Mouse (Mus musculus): ENCODE measurements around the gene Hectd1. TPM values are rescaled to one million over a fixed set of nuclear protein-coding genes. Genes with fewer than 3 reads are reported as not detected.

Hectd1 gene
- total and polyA plus RNA-seq, 3 experiments = 35.0 to 273 (median 249) TPM

DNA sequence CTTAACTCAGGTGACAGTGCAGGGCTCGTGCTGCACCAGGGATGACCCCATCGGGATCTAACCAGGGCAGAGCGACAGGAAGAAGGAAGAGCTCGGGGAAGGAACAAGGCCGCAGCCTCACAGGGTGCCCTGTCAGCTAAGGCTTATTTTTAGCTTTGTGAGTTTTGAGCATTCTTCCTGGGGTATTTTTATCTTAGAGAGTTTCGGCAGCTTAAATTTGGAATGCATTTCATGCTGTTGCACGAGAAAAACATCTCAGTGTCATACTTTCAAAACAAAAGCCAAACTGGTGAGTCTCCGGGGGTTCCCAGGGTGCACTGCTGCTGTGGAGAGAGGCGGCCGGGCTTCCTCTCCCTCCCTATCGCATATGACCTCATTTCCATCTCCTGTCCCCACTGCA, 100.3 kb downstream of the Hectd1 start:
- TF ChIP-seq GATA2 (IDR thresholded peaks at IDR 0.05; ENCODE audit: borderline replicate concordance, low read depth, low read length) = no peak
- no peak for TF ChIP-seq GATA1 (IDR thresholded peaks at IDR 0.05; ENCODE audit: borderline replicate concordance, low read length)
- no peak for TF ChIP-seq CTCF (IDR thresholded peaks at IDR 0.05; ENCODE audit: low read depth, low read length)
- TF ChIP-seq POLR2AphosphoS5 (IDR thresholded peaks at IDR 0.05; ENCODE audit: insufficient replicate concordance, low read depth, low read length) = no peak
- no peak for TF ChIP-seq TAL1 (conservative IDR thresholded peaks at IDR 0.05; ENCODE audit: low read depth, low read length)
- DNase-seq (ENCODE audit: low spot score) = no peak
- H3K9me3 ChIP-seq (replicated peaks) = no peaks in the 10 kb centered on the region
- no peak for ATAC-seq (ENCODE audit: extremely low read depth, insufficient number of reproducible peaks, low FRiP score, poor library complexity, severe bottlenecking)
- H3K4me1 ChIP-seq (ENCODE audit: insufficient read depth, low read depth, low read length) = no peaks in the 10 kb centered on the region; the same call in 1 of the 2 replicates
- no peak overlapping the region for H3K4me3 ChIP-seq (ENCODE audit: low read depth, low read length)
- no peaks in the 10 kb centered on the region for H3K27me3 ChIP-seq (ENCODE audit: insufficient read depth, low read length)
- H3K36me3 ChIP-seq (replicated peaks) = peaks cover 5% of the 10 kb centered on the region

DNA sequence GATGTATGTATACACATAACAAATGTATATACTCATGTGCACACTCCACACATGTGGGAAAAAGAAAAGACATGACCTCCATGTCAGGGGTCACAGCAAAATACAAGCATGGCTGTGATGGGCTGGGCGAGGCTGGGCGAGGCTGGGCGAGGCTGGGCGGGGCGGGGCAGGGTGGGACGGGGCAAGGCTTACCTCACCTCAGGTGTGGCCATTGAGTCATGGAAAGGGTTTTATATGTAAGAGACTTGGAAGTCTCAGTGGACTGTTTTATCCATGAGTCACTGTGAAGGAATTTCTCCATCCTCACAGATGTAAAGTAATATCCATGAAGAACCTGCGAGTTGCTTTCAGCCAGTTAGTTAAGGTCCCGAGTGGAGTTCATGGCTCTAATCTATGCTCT, 107.5 kb downstream of the Hectd1 start:
- Histone ChIP-seq H3K4me1 (ENCODE audit: insufficient read depth, low read depth, low read length) (no peaks in the 10 kb centered on the region; the same call in 1 of the 2 replicates), H3K27me3 (ENCODE audit: insufficient read depth, low read length) (peaks cover 2% of the 10 kb centered on the region; the same call in 1 of the 2 replicates), H3K36me3 (replicated peaks) (peaks cover 4% of the 10 kb centered on the region), H3K9me3 (replicated peaks) (no peaks in the 10 kb centered on the region), H3K4me3 (ENCODE audit: low read depth, low read length) (no peak overlapping the region)
- ATAC-seq (ENCODE audit: extremely low read depth, insufficient number of reproducible peaks, low FRiP score, poor library complexity, severe bottlenecking) = no peak
- DNase-seq (ENCODE audit: low spot score) = no peak
- TF ChIP-seq GATA2 (IDR thresholded peaks at IDR 0.05; ENCODE audit: borderline replicate concordance, low read depth, low read length) (no peak), TAL1 (conservative IDR thresholded peaks at IDR 0.05; ENCODE audit: low read depth, low read length) (no peak), GATA1 (IDR thresholded peaks at IDR 0.05; ENCODE audit: borderline replicate concordance, low read length) (no peak), CTCF (IDR thresholded peaks at IDR 0.05; ENCODE audit: low read depth, low read length) (no peak), POLR2AphosphoS5 (IDR thresholded peaks at IDR 0.05; ENCODE audit: insufficient replicate concordance, low read depth, low read length) (no peak)

DNA sequence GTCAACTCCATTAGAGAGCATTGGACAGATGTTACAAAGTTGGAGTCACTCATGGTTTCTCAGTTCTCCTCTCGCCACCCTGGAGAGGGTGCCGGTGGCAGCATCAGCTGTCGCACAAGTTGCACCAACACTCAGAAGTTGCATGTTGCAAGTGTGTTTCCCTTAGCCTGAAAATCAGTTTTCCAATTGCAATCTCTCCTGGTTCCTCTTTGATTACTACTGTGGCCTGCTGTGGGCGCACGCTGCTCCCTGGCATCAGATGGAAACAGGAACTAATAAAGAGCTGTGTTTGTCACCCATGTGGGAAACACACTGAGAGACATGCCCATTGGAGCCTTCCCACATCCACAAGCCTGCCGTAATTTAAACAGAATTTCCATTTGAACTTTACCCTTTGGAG, 110.7 kb downstream of the Hectd1 start:
- no peak for ATAC-seq (ENCODE audit: extremely low read depth, insufficient number of reproducible peaks, low FRiP score, poor library complexity, severe bottlenecking)

DNA sequence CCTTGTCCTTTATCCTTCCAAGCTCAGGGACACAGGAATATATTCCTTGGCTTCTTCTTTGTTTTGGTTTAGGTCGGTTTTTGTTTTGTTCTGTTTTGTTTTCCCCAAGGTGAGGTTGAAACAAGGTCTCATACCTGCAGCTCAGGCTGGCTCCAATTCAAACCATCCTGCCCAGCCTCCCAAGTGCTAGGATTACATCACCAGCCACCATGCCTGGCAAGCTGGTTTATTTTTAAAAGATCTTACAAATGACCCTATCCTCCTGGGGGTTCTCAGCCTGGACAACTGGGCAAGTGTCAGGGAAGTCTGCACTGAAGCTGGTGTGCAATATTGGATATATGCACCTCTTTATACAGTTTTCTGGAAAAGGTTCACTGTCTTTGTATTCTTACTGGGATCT, 116.7 kb downstream of the Hectd1 start:
- no peak overlapping the region for H3K4me3 ChIP-seq (ENCODE audit: low read depth, low read length)
- peaks cover 2% of the 10 kb centered on the region; the same call in 1 of the 2 replicates for H3K27me3 ChIP-seq (ENCODE audit: insufficient read depth, low read length)
- ATAC-seq (ENCODE audit: extremely low read depth, insufficient number of reproducible peaks, low FRiP score, poor library complexity, severe bottlenecking) = no peak
- no peaks in the 10 kb centered on the region for H3K36me3 ChIP-seq (replicated peaks)
- peaks cover 7% of the 10 kb centered on the region; the same call in 1 of the 2 replicates for H3K4me1 ChIP-seq (ENCODE audit: insufficient read depth, low read depth, low read length)
- TF ChIP-seq CTCF (IDR thresholded peaks at IDR 0.05; ENCODE audit: low read depth, low read length) = no peak
- TF ChIP-seq POLR2AphosphoS5 (IDR thresholded peaks at IDR 0.05; ENCODE audit: insufficient replicate concordance, low read depth, low read length) = no peak
- no peak for TF ChIP-seq GATA1 (IDR thresholded peaks at IDR 0.05; ENCODE audit: borderline replicate concordance, low read length)
- TF ChIP-seq GATA2 (IDR thresholded peaks at IDR 0.05; ENCODE audit: borderline replicate concordance, low read depth, low read length) = no peak
- TF ChIP-seq TAL1 (conservative IDR thresholded peaks at IDR 0.05; ENCODE audit: low read depth, low read length) = no peak
- DNase-seq (ENCODE audit: low spot score) = no peak
- no peaks in the 10 kb centered on the region for H3K9me3 ChIP-seq (replicated peaks)

More for the DNA sequence above, 110.7 kb downstream of the Hectd1 start:
- Histone ChIP-seq H3K36me3 (replicated peaks) (peaks cover 4% of the 10 kb centered on the region), H3K27me3 (ENCODE audit: insufficient read depth, low read length) (peaks cover 2% of the 10 kb centered on the region; the same call in 1 of the 2 replicates), H3K4me1 (ENCODE audit: insufficient read depth, low read depth, low read length) (no peaks in the 10 kb centered on the region), H3K9me3 (replicated peaks) (no peaks in the 10 kb centered on the region), H3K4me3 (ENCODE audit: low read depth, low read length) (no peak overlapping the region)
- no peak for DNase-seq (ENCODE audit: low spot score)
- TF ChIP-seq GATA2 (IDR thresholded peaks at IDR 0.05; ENCODE audit: borderline replicate concordance, low read depth, low read length) = no peak
- TF ChIP-seq TAL1 (conservative IDR thresholded peaks at IDR 0.05; ENCODE audit: low read depth, low read length) = no peak
- TF ChIP-seq GATA1 (IDR thresholded peaks at IDR 0.05; ENCODE audit: borderline replicate concordance, low read length) = no peak
- TF ChIP-seq POLR2AphosphoS5 (IDR thresholded peaks at IDR 0.05; ENCODE audit: insufficient replicate concordance, low read depth, low read length) = no peak
- TF ChIP-seq CTCF (IDR thresholded peaks at IDR 0.05; ENCODE audit: low read depth, low read length) = no peak

DNA sequence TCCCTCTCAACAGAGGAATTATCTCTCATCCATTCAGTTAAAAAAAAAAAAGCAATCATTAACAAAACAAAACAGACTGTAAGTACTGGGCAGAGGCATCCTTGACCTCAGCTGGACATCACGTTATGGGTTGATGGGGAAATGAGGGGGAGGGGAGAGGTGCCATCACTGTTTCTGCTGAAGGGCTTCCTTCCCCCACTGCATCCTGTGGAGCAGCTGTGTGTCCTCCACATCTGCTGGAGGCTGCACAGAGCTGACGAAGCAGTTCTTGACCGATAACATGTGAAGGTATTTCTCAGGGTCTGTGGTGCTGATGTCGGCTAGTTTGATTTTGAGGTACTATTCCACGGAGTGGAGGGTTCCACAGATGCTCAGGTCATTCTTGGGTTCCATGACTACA, 119.2 kb downstream of the Hectd1 start:
- Histone ChIP-seq H3K36me3 (replicated peaks) (peaks cover 2% of the 10 kb centered on the region), H3K4me3 (ENCODE audit: low read depth, low read length) (no peak overlapping the region; the same call in 1 of the 2 replicates), H3K4me1 (ENCODE audit: insufficient read depth, low read depth, low read length) (peaks cover 16% of the 10 kb centered on the region), H3K9me3 (replicated peaks) (no peaks in the 10 kb centered on the region), H3K27me3 (ENCODE audit: insufficient read depth, low read length) (no peaks in the 10 kb centered on the region)
- no peak for TF ChIP-seq POLR2AphosphoS5 (IDR thresholded peaks at IDR 0.05; ENCODE audit: insufficient replicate concordance, low read depth, low read length)
- no peak for TF ChIP-seq GATA2 (IDR thresholded peaks at IDR 0.05; ENCODE audit: borderline replicate concordance, low read depth, low read length)
- no peak for TF ChIP-seq GATA1 (IDR thresholded peaks at IDR 0.05; ENCODE audit: borderline replicate concordance, low read length)
- no peak for TF ChIP-seq TAL1 (conservative IDR thresholded peaks at IDR 0.05; ENCODE audit: low read depth, low read length)
- TF ChIP-seq CTCF (IDR thresholded peaks at IDR 0.05; ENCODE audit: low read depth, low read length) = no peak
- ATAC-seq (ENCODE audit: extremely low read depth, insufficient number of reproducible peaks, low FRiP score, poor library complexity, severe bottlenecking) (no peak), DNase-seq (ENCODE audit: low spot score) (no peak)

DNA sequence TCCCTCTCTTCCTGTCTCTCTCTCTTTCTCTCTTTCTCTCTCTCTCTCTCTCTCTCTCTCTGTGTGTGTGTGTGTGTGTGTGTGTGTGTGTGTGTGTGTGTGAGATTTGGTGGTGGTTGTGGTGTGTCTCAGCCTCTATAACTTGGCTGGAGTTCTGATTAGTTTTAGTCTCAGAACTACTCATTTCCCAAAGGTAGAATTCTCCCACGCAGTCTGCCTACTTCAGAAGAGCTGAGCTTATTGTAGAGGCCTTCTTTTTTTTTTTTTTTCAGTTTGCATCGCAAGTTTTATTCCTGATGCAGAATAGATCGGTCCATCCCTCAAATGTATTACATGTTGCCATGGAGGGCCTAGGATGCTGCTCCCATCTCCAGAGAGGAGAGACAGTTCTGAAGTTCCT, 119.6 kb downstream of the Hectd1 start:
- Histone ChIP-seq H3K36me3 (replicated peaks) (peaks cover 2% of the 10 kb centered on the region), H3K4me3 (ENCODE audit: low read depth, low read length) (no peak overlapping the region), H3K9me3 (replicated peaks) (no peaks in the 10 kb centered on the region), H3K27me3 (ENCODE audit: insufficient read depth, low read length) (no peaks in the 10 kb centered on the region; the same call in 1 of the 2 replicates), H3K4me1 (ENCODE audit: insufficient read depth, low read depth, low read length) (peaks cover 16% of the 10 kb centered on the region)
- no peak for ATAC-seq (ENCODE audit: extremely low read depth, insufficient number of reproducible peaks, low FRiP score, poor library complexity, severe bottlenecking)
- TF ChIP-seq POLR2AphosphoS5 (IDR thresholded peaks at IDR 0.05; ENCODE audit: insufficient replicate concordance, low read depth, low read length) = no peak
- no peak for TF ChIP-seq GATA1 (IDR thresholded peaks at IDR 0.05; ENCODE audit: borderline replicate concordance, low read length)
- TF ChIP-seq TAL1 (conservative IDR thresholded peaks at IDR 0.05; ENCODE audit: low read depth, low read length) = no peak
- TF ChIP-seq GATA2 (IDR thresholded peaks at IDR 0.05; ENCODE audit: borderline replicate concordance, low read depth, low read length) = no peak
- no peak for TF ChIP-seq CTCF (IDR thresholded peaks at IDR 0.05; ENCODE audit: low read depth, low read length)
- DNase-seq (ENCODE audit: low spot score) = no peak

Data from G1E (cell line).